Mouse (Mus musculus): ENCODE data around the gene Pogz. TPM values are rescaled to one million over a fixed set of nuclear protein-coding genes. Genes with fewer than 3 reads are reported as not detected.
A peak's percentile ranks its signal among the peaks of the same experiment; 100 is the strongest.

Gene Pogz
- polyA plus RNA-seq, 1 experiment from 2014 or later: 5.3 TPM

- ATAC-seq: no peak
- Histone ChIP-seq H3K27me3 (replicated peaks) (peaks cover 5% of the 10 kb centered on the region; the same call in 1 of the 2 replicates), H3K4me1 (no peaks in the 10 kb centered on the region; the same call in 1 of the 2 replicates), H3K9me3 (replicated peaks) (no peaks in the 10 kb centered on the region), H3K36me3 (no peaks in the 10 kb centered on the region), H3K4me2 (no peak overlapping the region), H3K9ac (no peak overlapping the region), H3K27ac (no peak overlapping the region), H3K4me3 (no peak overlapping the region)
- 72% methylated on average over 3 of the region's 3 CpGs for WGBS (ENCODE audit: insufficient replicate concordance)
Observed at GRCm38 (mm10) chr3:94813651-94814050, 23.7 kb upstream of the Pogz start.

GRCm38 (mm10) chr3:94814063-94814462 is 23.3 kb upstream of the Pogz start:
- Histone ChIP-seq H3K36me3 (no peaks in the 10 kb centered on the region), H3K27me3 (replicated peaks) (peaks cover 5% of the 10 kb centered on the region; the same call in 1 of the 2 replicates), H3K9ac (no peak overlapping the region), H3K4me1 (no peaks in the 10 kb centered on the region; the same call in 1 of the 2 replicates), H3K27ac (no peak overlapping the region), H3K9me3 (replicated peaks) (no peaks in the 10 kb centered on the region), H3K4me2 (no peak overlapping the region), H3K4me3 (no peak overlapping the region)
- WGBS (ENCODE audit: insufficient replicate concordance): 56% methylated on average over 4 of the region's 4 CpGs
- no peak for ATAC-seq

- WGBS (ENCODE audit: insufficient replicate concordance): 64% methylated on average over 4 of the region's 4 CpGs
- Histone ChIP-seq H3K4me2 (no peak overlapping the region), H3K4me3 (no peak overlapping the region), H3K27me3 (replicated peaks) (peaks cover 5% of the 10 kb centered on the region; the same call in 1 of the 2 replicates), H3K36me3 (no peaks in the 10 kb centered on the region), H3K9ac (no peak overlapping the region), H3K27ac (no peak overlapping the region), H3K4me1 (no peaks in the 10 kb centered on the region; the same call in 1 of the 2 replicates), H3K9me3 (replicated peaks) (no peaks in the 10 kb centered on the region)
- ATAC-seq: no peak
Observed at GRCm38 (mm10) chr3:94814663-94815062, 22.7 kb upstream of the Pogz start.

- Histone ChIP-seq H3K27ac (no peak overlapping the region), H3K9me3 (replicated peaks) (no peaks in the 10 kb centered on the region), H3K27me3 (replicated peaks) (peaks cover 1% of the 10 kb centered on the region; the same call in 1 of the 2 replicates), H3K4me1 (no peaks in the 10 kb centered on the region; the same call in 1 of the 2 replicates), H3K9ac (no peak overlapping the region), H3K4me2 (no peak overlapping the region), H3K4me3 (no peak overlapping the region), H3K36me3 (no peaks in the 10 kb centered on the region)
- no peak for ATAC-seq
Observed at GRCm38 (mm10) chr3:94815603-94816002, 21.8 kb upstream of the Pogz start.

GRCm38 (mm10) chr3:94817731-94818130 is 19.6 kb upstream of the Pogz start:
- WGBS (ENCODE audit: insufficient replicate concordance): 67% methylated on average over 2 of the region's 2 CpGs
- Histone ChIP-seq H3K4me2 (no peak overlapping the region), H3K27me3 (replicated peaks) (no peaks in the 10 kb centered on the region; the same call in 1 of the 2 replicates), H3K36me3 (no peaks in the 10 kb centered on the region), H3K27ac (no peak overlapping the region), H3K9ac (no peak overlapping the region), H3K4me1 (peaks cover 3% of the 10 kb centered on the region; the same call in 1 of the 2 replicates), H3K9me3 (replicated peaks) (no peaks in the 10 kb centered on the region), H3K4me3 (no peak overlapping the region)
- no peak for ATAC-seq

- H3K36me3 ChIP-seq: no peaks in the 10 kb centered on the region
- H3K9me3 ChIP-seq (replicated peaks): no peaks in the 10 kb centered on the region
- no peak overlapping the region for H3K27ac ChIP-seq
- H3K4me2 ChIP-seq: no peak overlapping the region
- H3K27me3 ChIP-seq (replicated peaks): no peaks in the 10 kb centered on the region; the same call in 1 of the 2 replicates
- no peak overlapping the region for H3K9ac ChIP-seq
- H3K4me3 ChIP-seq: no peak overlapping the region
- peaks cover 3% of the 10 kb centered on the region; the same call in 1 of the 2 replicates for H3K4me1 ChIP-seq
- ATAC-seq: no peak
- 72% methylated on average over 24 of the region's 24 CpGs for WGBS (ENCODE audit: insufficient replicate concordance)
Observed at GRCm38 (mm10) chr3:94819452-94820425, 17.6 kb upstream of the Pogz start.

- 4% methylated on average over 31 of the region's 31 CpGs for WGBS (ENCODE audit: insufficient replicate concordance)
- Histone ChIP-seq H3K9ac (peak overlapping the region; percentile 66), H3K4me1 (peaks cover 3% of the 10 kb centered on the region; the same call in 1 of the 2 replicates), H3K27me3 (replicated peaks) (no peaks in the 10 kb centered on the region; the same call in 1 of the 2 replicates), H3K4me2 (peak overlapping the region; percentile 75), H3K27ac (no peak overlapping the region), H3K36me3 (no peaks in the 10 kb centered on the region), H3K9me3 (replicated peaks) (no peaks in the 10 kb centered on the region), H3K4me3 (peak overlapping the region; percentile 59)
- ATAC-seq: peak; percentile 30; the same call in 1 of the 2 replicates
Observed at GRCm38 (mm10) chr3:94821008-94821638, 16.2 kb upstream of the Pogz start.

GRCm38 (mm10) chr3:94822082-94822481 is 15.3 kb upstream of the Pogz start:
- peaks cover 3% of the 10 kb centered on the region; the same call in 1 of the 2 replicates for H3K4me1 ChIP-seq
- no peaks in the 10 kb centered on the region for H3K9me3 ChIP-seq (replicated peaks)
- no peak overlapping the region for H3K27ac ChIP-seq
- no peak for ATAC-seq
- no peak overlapping the region for H3K9ac ChIP-seq
- H3K4me3 ChIP-seq: no peak overlapping the region
- 78% methylated on average over 4 of the region's 4 CpGs for WGBS (ENCODE audit: insufficient replicate concordance)
- H3K36me3 ChIP-seq: no peaks in the 10 kb centered on the region
- no peaks in the 10 kb centered on the region; the same call in 1 of the 2 replicates for H3K27me3 ChIP-seq (replicated peaks)
- H3K4me2 ChIP-seq: peak overlapping the region; percentile 75

- Histone ChIP-seq H3K27ac (no peak overlapping the region), H3K4me3 (no peak overlapping the region), H3K36me3 (no peaks in the 10 kb centered on the region), H3K4me1 (peaks cover 3% of the 10 kb centered on the region; the same call in 1 of the 2 replicates), H3K9ac (no peak overlapping the region), H3K9me3 (replicated peaks) (no peaks in the 10 kb centered on the region), H3K4me2 (no peak overlapping the region), H3K27me3 (replicated peaks) (no peaks in the 10 kb centered on the region)
- 72% methylated on average over 3 of the region's 3 CpGs for WGBS (ENCODE audit: insufficient replicate concordance)
- ATAC-seq: no peak
Observed at GRCm38 (mm10) chr3:94824110-94824509, 13.3 kb upstream of the Pogz start.

GRCm38 (mm10) chr3:94832100-94832499 is 5.3 kb upstream of the Pogz start:
- H3K9me3 ChIP-seq (replicated peaks): no peaks in the 10 kb centered on the region
- no peaks in the 10 kb centered on the region for H3K36me3 ChIP-seq
- H3K4me1 ChIP-seq: peaks cover 15% of the 10 kb centered on the region
- peak overlapping the region; percentile 3; the same call in 1 of the 2 replicates for H3K9ac ChIP-seq
- no peaks in the 10 kb centered on the region for H3K27me3 ChIP-seq (replicated peaks)
- H3K27ac ChIP-seq: no peak overlapping the region
- WGBS (ENCODE audit: insufficient replicate concordance): 7% methylated on average over 9 of the region's 9 CpGs
- H3K4me3 ChIP-seq: peak overlapping the region; percentile 1
- no peak for ATAC-seq
- peak overlapping the region; percentile 58 for H3K4me2 ChIP-seq

GRCm38 (mm10) chr3:94832701-94833100 is 4.7 kb upstream of the Pogz start:
- Histone ChIP-seq H3K9ac (0 out of 2 replicates have a peak overlapping the region, but pooled peaks have one; percentile 3), H3K4me1 (peaks cover 15% of the 10 kb centered on the region), H3K4me2 (peak overlapping the region; percentile 58), H3K9me3 (replicated peaks) (no peaks in the 10 kb centered on the region), H3K27me3 (replicated peaks) (no peaks in the 10 kb centered on the region), H3K27ac (no peak overlapping the region), H3K36me3 (no peaks in the 10 kb centered on the region), H3K4me3 (peak overlapping the region; percentile 1)
- no peak for ATAC-seq
- 61% methylated on average over 5 of the region's 5 CpGs for WGBS (ENCODE audit: insufficient replicate concordance)

- Histone ChIP-seq H3K4me3 (no peak overlapping the region), H3K27ac (no peak overlapping the region), H3K27me3 (replicated peaks) (no peaks in the 10 kb centered on the region), H3K9ac (no peak overlapping the region), H3K4me1 (peaks cover 18% of the 10 kb centered on the region), H3K9me3 (replicated peaks) (no peaks in the 10 kb centered on the region), H3K36me3 (no peaks in the 10 kb centered on the region), H3K4me2 (no peak overlapping the region)
- no peak for ATAC-seq
Observed at GRCm38 (mm10) chr3:94833358-94833757, 4.0 kb upstream of the Pogz start.

Measured in liver, embryonic 12.5 days (tissue).